Mouse (Mus musculus) testis, postnatal 14 days (tissue): ENCODE measurements around the gene Angptl2.
"Not testable (repeated sequence)": the region's sequence is repeated elsewhere in the genome, so short reads cannot be mapped to it uniquely, and the experiment has no call there.

Source experiments
- DNase-seq: peaks from one replicate; pipeline ENCODE4 v3.0.0; 2021; ENCODE audit warnings: low spot score

Gene Angptl2

DNA sequence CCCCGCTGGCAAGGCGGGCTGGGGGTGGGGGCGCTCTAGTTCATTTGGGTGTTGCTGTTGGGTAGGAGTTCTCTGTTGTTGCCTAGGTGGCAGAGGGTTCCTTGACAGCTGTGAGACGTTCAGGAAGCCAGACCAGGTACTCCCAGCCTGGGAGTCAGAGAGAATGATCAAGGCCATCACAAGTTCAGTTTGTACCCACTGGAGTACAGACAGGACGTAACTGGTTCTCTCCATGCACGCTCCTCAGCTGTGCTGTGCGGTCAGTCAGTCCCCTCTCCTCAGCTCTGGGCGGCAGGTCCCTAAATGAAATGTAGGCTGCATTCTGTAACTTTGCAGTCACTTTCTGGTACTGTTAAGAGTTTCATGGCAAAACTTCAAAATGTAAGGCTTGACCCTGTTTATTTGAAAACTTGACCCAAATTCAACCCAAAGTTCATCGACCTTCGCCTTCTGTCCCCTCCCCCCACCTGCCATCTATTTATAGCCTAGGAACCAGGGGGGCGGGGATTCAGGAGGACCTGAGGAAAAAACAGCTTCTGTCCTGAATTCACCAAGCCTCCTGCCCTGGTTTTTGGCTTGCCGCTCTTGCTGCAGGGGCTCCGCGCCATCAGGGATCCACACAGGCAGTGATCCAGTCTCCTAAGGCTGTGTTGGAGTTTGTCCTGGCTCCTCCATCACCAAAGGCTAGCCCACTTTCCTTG, 15.4 kb upstream of the Angptl2 start:
- no peak for DNase-seq

DNA sequence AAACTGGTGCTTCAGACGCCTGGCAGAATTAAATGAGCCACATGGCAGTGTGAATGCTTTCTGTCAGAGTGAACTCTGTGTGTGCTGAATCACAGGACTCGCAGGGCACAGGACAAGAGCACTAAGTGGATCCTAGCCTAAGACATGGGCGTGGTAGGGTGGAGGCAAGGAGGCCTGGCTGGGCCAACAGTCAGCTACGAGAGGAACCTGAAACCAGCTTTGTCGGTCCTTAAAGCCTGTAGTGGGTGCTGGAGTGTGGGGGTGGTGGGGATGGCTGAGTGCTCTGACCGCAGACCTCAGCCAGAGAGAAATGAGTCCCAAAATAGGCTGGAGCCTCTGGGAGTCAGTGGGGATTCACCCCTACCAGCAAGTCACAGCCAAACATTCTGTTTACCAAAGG, 12.6 kb upstream of the Angptl2 start:
- DNase-seq, result no peak

DNA sequence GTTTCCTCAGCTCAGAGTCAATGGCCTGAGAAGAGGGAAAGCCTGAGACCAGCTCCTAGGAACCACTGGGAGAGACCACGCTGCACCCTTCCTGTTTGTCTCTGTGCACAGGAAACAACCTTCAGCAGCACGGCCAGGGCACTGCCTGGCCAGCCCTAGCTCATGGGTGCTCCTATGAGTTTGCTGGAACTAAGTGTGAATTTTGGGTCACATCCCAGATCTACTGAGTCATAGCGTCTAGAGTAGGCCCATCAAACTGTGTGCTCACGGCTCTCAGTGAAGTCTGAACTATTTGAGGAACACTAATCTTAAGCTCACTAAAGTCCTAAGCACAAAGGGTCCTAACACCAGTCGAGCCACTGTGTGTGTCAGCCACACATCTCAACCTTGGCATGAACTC, 10.9 kb upstream of the Angptl2 start:
- DNase-seq, result no peak

DNA sequence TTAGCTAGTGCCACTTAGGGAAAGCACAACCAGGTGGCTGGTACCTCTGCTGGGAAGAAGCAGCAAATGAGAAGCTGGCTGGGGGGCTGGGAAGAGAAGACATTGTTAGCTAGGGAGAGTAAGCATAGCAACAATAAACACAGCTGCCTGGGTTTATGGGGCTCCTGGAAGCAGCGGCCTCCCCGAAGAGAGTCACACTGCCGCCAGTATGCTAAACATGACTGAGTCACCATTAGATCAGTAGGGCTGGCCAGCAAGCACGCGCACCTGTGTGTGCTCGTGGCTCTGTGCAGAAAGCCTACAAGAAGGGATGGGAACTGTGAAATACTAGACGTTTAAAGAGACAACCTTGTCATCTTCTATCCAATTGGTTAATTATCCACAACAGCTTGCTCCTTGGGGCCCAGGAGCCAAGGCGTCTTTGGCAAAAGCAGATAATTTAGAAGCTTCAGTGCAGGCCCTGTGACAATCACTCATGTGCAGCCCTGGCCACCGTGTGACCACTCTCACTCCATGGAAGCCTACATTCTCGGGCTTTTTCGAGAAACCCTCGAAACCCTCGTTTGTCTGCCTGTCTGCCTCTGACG, 9.8 kb upstream of the Angptl2 start:
- DNase-seq, result no peak

DNA sequence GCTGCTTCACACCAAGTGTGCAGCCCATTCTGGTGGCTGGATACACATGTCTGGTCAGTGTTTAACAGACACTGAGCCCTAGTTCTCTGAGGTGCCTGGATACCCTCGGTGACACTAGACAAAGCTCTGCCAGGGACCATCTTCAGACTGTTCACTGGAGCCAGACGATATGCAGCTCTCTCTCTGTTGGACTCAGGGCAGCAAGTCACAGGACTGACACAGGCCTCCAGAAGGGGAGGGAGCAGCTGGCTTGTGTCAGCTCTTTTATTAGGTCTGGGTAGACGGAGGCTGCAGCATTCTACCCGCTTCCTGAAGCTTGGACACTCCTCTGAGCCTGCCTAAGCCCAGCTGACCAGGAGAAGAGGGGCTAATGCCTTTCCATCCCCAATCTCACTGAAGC, 8.8 kb upstream of the Angptl2 start:
- no peak for DNase-seq

DNA sequence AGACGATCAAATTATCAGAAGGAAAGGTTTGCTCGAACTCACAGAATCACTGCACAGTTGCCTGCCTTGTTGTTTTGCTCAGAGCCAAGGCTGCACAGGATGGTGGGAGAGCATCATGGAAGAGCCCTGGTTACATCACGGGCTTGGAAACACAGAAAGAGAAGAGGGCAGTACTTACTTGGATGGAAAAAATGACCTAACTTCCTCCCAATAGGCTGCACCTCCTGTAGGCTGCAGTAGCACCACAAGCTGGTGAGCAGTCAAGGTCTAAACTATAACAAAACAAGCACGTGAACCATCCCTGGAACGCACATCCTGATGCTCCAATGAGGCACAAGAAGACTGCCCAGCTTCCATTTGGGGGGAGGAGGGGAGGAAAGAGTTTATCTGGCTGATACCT, 7.7 kb upstream of the Angptl2 start:
- DNase-seq, result no peak

DNA sequence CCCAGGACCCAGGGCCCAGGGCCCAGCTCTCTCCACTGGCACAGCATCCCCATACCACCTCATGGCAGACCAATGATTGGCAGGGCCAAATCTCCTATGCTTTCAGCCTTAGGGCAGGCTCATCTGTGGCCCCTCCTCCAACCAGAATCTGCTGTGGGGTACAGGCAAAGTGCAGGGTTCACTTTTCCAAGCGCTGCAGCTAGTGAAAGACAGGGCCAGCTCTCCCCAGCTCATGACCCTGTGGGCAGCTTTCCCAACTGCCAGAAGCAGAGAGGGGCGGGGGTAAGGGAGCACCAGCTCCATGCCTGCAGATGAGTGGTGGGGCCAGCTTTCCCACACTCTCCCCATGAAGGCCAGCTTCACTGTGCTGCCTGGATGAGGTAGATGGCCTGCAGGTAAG, 5.0 kb upstream of the Angptl2 start:
- no peak for DNase-seq

DNA sequence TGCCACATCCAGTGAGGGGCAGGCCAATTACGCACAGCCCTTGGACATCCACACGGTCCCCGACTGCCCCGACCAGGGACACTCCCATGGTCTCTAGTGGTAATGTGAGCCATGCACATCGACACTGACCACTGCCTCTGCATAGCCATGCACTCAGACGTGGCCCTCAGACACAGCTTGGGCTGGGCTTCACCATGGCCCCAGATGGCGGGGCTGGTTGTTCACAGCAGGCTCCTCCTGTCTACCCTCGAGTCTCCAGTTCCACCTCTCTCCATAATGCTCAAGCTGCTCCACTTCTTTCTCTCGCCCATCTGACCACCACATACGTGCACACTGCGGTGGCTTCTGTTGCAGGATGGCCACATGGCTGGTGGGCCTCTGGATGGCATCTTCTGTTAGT, 4.6 kb upstream of the Angptl2 start:
- DNase-seq, result not testable (repeated sequence)

DNA sequence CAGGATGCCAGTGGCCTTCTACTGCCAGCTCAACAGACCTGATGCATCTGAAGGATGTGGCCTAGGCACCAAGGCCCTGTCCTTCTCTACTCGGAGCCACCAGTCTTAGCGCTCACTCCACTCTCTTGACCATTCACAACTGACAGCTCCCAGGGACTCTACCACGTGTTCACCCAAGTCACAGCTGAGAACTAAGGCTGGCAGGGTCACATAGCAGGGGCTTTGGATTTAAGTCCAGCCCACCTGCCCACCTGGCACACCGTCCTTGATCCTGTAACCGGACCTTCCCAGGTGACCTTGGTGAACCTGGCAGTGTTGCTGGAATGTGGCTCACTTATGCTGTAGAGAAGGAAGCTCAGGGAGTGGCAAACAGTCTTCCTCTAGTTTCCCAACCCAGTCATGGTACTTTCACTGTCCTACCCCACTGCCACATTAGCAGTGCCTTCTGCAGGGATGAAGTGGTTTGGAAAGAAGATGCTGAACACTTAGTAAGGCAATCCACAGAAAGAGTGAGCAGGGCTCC, 631 bp upstream of the Angptl2 start:
- DNase-seq, result no peak

DNA sequence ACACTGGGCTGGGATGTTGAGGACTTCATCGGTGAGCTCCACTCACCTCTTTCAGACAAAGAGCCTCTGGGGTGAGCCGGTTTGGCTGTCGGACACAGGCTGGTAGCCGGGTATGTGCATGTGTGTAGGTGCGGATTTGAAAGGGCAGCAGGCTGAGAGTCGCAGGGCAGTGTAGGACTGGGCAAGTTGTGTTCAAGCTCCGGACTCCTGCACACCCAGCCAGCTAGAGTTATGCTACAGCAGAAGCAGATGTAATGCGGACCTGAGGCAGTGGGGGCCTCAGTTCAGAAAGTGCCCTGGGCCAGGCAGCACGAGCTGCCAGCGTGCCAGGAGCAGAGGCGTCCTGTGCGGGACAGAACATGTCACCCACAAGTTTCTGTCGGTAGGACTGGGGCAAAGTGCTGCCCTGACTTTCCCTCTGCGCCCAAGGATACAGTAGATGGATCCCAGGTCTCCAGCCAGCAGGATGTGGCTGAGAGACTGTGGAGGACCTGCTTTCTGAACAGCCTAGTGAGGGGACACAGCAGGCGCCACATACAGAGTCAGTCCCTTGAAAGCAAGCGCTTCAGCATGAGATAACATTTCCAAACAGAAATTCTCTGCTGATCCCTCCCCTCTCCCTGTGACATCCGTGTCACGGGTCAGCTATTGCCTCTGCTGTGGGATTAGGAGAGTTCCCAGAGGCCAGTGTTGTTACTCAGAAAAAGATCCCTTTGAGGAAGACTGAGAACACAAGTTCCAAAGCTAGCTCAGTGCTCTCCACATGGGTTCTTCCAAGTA, 966 bp downstream of the Angptl2 start:
- DNase-seq, result no peak

DNA sequence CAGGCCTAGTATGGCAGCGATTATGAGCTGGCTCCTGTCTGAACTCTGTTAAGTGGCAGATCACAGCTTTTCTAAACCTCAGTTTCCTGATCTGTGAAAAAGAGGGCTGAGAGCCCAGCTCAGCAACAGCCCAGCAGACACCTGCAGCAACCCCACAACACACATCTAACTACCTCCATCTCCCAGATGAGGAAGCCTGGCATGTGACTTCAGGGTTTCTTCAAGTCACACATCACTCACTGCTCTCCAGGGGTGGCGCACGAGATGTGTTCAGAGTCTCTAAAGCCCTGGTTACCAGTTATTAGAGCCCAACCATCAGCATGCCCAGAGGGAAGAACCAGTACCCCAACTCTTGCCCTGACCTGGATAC, 1.5 kb downstream of the Angptl2 start:
- no peak for DNase-seq

DNA sequence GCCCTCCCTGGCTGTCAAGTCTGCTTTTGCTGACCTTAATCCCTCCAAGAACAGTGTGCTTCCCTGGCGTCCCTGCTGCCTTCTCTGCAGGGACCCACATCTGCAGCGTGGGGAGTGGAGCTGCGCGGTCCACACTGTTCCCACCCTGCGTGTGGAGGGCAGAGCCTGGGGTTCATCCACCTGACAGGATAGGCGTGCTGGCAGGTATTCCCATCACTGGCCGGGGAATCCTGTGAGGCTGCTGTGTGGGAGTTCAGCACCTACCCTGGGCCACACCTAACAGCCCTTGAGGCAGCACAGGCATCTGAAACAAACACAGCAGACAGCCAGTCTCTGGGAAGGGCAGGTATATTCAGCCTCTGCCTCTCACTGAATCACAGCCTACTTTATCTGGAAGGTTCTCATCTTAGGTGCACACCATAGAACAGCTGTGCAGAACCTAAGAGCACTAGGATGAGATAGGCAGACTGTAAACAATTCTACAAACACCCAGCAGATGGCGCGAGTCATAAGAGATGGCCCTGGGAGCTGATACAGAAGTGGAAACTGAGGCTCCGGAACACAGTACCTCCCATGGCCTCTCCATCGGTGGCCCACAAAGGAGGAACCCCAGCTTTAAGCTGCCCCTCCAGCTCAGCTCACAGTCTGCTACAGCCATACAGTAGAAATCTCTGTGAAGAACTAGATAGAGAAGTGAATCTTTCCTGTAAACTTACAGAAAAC, 3.2 kb downstream of the Angptl2 start:
- no peak for DNase-seq

DNA sequence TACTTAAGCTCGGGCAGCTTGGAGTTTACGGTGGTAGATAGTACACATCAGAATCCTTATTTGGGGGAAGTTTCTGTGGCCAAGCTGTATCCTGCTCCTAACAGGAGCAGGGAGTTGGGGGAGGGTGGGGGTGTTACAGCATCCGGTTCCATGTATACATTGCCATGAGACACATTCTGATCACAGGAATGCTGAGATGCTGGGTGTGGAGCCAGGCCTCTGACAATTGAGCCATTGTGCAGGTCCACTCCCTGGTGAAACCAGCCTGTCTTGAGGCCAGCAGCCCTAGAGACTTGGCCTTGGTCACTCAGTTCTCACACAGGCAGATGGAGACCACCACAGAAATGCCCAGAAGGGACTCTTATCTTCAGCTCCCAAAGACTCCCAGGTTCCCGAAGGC, 3.8 kb downstream of the Angptl2 start:
- no peak for DNase-seq

DNA sequence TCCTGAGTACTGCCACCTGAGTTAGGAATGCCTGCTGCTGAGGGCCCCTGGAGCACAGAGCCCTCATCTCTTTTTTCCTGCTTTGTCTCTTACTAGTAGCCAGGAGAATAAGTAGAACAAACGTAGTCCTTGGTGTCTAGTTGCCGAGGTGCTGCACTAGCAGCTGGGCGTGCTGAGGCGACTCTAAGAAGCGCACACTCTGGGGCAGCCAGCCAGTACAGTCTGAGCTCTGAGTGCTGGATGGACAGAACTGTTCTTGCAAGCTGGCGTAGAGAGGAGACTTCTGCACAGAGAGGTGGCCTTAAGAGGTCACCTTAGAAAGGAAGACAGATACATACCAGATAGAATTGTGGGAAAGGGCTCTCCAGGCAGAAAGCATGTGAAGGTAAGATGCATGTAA, 4.4 kb downstream of the Angptl2 start:
- peak; percentile 40 for DNase-seq

DNA sequence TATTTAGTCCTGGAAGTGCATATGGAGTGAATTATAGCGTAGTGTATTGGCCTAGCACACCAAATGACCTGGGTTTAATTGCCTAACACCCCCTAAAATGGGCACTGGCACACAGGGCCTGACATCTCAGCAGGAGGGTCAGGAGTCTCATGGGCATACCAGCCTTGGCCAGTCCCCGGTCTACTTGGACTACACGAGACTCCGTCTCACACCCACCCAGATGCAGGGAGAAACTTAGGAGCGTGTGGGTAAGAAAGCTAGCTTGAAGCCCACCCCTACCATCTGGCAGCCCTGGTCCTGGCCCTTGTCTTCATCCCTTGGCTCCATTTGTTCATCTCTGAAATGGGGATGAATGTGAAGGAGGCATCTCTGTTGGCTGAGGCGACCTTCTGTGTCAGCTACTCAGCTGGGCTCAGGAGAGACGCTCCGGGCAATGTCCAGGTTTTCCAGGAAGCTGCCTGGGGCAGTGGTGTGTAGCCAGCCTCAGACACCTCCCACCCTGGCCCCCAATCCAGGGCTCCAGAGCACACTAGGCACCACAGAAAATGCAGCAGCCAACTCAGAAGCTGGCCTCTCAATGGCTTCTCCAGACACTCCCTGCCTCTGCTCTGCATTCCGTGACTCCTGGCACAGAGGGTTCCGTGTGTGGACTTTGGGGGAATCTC, 4.9 kb downstream of the Angptl2 start:
- no peak for DNase-seq

DNA sequence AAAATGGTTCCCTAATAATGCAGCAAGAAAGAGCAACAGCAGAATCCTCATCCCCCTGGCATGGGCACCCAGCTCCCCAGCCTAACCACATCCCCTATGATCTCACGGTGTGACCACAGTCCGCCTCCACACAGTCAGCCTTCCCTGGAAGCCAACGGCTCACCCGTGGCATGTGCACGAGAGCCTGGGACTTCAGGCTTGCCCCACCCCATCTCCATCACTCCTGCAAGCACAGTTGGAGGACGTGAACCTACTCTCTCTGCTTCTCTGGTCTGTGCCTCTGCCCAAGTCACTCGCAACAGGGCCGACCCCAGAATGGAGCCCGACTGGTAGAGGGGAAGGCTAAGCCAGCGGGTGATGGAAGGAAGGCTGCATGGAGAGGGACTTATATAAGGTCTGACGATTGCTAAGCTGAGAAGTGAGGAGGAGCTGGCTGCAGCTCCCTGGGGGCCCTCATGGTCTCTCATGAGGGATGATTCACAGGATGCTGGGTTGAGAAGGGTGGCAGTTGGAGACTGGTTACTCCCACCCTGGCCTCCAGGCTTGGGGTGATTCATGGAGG, 5.6 kb downstream of the Angptl2 start:
- no peak for DNase-seq

DNA sequence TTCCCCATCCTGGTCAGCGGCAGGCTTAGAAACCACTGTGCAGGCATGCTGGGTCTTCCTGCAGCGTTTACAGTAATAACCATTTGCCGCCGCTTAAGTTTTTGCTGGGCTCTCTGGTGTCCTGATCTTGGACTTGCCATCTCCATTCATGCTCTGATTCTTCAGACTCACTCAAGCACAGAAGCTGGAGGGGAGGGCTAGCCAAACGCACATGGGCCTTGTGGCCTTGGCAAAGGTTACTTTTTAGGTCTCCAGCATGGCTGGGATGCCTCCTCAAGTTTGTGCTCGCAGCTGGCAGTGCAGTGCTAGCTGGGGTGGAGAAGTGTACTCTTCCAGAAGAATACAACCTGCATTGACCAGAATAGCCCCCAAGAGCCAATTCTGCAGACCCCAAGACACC, 6.6 kb downstream of the Angptl2 start:
- no peak for DNase-seq

DNA sequence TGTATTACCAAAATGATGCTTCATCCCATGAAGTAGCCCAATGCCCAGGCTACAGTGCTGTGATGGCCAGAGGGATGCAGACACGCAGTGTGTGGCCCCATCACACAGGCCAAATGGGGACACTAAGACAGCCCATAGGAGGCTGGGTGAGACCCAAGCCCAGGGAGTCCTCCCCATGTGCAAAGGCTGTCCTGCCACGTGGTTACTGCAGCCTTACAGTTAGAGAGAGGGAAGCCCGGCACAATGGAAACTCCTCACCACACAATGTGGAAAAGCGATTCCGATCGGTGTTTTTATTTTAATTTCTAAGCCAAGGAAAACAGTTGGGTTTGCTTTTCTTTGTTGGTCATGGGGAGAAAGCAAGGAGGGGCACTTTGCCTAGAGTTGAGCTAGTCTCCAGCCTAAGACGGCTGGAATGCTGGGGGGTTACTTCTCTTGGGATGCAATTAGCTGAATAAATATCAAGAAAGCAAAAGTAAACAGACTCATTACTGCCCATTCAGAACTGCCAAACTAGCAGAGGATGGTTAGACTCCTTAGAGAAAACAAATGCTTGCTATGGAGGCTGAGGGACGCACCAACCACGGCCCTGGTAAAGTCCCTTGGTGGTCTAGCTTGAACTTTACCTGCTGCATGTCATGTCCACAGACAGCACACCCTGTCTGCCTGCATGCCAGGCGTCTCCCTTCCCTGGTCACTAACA, 7.9 kb downstream of the Angptl2 start:
- no peak for DNase-seq

DNA sequence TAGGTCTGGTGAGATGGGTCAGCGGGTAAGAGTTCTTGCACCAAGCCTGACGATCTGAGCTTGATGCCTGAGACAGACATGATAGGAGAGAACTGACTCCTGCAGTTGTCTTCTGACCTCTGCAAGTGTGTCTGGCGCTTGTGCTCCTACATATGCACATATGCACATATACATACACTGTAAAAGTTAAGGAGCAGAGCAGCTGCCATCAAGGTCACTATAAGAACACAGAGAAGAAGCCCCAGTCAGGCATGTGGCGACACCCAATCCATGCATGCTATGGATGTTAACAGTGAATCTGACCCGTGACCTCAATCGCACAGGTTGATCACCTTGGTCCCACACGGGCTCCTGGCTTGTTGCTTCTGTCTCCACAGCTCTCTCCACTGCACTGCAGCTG, 10.1 kb downstream of the Angptl2 start:
- no peak for DNase-seq

DNA sequence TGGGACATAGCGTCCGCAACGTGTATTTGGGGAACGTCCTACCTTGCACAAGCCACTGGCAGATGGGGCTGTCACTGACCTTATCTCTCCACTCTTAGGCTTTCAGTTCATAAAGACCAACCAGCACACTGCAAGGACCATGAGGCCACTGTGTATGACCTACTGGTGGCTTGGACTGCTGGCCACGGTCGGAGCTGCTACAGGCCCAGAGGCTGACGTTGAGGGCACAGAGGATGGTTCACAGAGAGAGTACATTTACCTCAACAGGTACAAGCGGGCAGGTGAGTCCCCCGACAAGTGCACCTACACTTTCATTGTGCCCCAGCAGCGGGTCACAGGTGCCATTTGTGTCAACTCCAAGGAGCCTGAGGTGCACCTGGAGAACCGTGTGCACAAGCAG, 12.2 kb downstream of the Angptl2 start:
- no peak for DNase-seq

DNA sequence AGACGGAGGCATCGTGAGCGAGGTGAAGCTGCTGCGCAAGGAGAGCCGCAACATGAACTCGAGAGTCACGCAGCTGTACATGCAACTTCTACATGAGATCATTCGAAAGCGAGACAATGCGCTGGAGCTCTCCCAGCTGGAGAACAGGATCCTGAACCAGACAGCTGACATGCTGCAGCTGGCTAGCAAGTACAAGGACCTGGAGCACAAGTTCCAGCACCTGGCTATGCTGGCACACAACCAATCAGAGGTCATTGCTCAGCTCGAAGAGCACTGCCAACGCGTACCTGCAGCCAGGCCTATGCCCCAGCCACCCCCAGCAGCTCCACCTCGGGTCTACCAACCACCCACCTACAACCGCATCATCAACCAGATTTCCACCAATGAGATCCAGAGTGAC, 12.7 kb downstream of the Angptl2 start:
- DNase-seq, result no peak
